Comparison of ENCODE assay signal across 9 mouse cellular contexts in the genomic region with DNA sequence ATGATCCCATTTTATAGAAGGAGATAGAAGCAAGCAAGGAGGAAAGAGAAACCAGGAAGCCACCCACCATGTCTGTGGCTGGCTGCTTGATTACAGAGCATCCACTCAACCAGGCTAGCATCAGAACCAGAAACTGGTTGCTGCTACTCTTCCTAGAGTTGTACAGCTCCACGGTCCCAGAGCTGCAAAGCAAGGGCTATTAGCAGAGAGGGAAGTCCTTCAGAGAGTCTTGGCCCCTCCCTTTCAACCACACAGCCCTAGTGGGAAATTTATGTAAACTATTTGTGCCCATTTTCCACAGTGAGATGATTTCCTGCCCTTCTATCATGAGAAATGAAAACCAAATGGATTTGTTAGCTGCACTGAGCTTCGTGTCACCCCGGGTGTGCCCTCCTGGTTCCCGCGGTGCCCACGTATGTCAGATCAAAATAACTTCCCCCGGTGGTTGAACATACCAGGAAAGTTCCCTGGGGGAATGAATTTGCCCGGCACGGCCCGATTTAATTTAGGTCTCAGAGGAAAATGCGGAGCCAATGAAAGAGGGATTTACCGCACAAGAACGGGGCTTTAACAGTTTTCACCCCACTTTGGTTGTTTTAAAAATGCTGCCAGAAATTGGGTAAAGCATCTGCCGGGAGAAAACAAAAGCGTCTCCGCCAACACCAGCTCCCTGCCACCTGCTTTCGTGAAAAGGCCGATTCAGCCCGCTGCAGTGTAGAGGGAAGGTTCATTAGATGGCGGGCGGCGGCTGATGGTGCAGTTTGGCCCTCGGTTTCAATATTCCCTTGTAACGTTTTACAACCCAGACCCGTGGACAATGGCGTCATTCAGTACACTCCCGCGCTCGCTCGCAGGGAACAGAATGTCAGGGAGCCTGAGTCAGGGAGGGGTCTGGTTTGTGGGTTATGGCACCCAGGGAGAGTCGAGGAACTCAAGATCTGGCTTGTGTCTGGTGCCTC. TPM values are rescaled to one million over a fixed set of nuclear protein-coding genes. Genes with fewer than 3 reads are reported as not detected.
DNase-seq lines count a peak whose midpoint lies in the region; ATAC-seq and TF ChIP-seq lines count a peak whose summit lies in the region.
"Had no signal": no experiment of that assay in that cellular context is flagged by ENCODE, and none has a peak within 500 bp of the region (broad histone marks: within the 10 kb centered on the region; RNA-seq: fewer than 3 reads in every experiment).

No protein-coding gene starts in this region.

- no peaks in the 10 kb centered on the region for H3K4me1 ChIP-seq in cerebellum, adult 2 months (ENCODE audit: control insufficient read depth, insufficient read depth, low read length)
- H3K4me1 ChIP-seq in E14TG2a.4 (replicated peaks; ENCODE audit: low read depth, low read length), result peaks cover 14% of the 10 kb centered on the region; the same call in 1 of the 2 replicates
- H3K4me1 ChIP-seq in forebrain, embryonic 14.5 days (ENCODE audit: control insufficient read depth, insufficient read depth, low read length), result peaks cover 9% of the 10 kb centered on the region

- ATAC-seq in forebrain, embryonic 14.5 days, result peak; percentile 82

- peak overlapping the region; percentile 44 for H3K4me3 ChIP-seq in cerebellum, adult 2 months (replicated peaks; ENCODE audit: insufficient read depth, low read depth, low read length)
- H3K4me3 ChIP-seq in E14TG2a.4 (replicated peaks; ENCODE audit: low read length), result peak overlapping the region; percentile 62
- H3K4me3 ChIP-seq in forebrain, embryonic 14.5 days (ENCODE audit: low read depth, low read length), result peak overlapping the region; percentile 21; the same call in 1 of the 2 replicates

- H3K9me3 ChIP-seq in E14TG2a.4 (ENCODE audit: low read length), result no peaks in the 10 kb centered on the region
- H3K9me3 ChIP-seq in forebrain, embryonic 14.5 days (replicated peaks; ENCODE audit: control insufficient read depth, low read length), result no peaks in the 10 kb centered on the region

- no peaks in the 10 kb centered on the region for H3K36me3 ChIP-seq in E14TG2a.4 (ENCODE audit: insufficient read depth, low read length)
- H3K36me3 ChIP-seq in forebrain, embryonic 14.5 days (ENCODE audit: control insufficient read depth, insufficient read depth, low read length), result no peaks in the 10 kb centered on the region

- H3K27ac ChIP-seq in cerebellum, adult 2 months (ENCODE audit: insufficient read depth, low read length), result no peak overlapping the region
- H3K27ac ChIP-seq in forebrain, embryonic 14.5 days (ENCODE audit: low read depth, low read length), result peak overlapping the region; percentile 15; the same call in 1 of the 2 replicates

- H3K27me3 ChIP-seq in cerebellum, adult 2 months (ENCODE audit: control insufficient read depth, insufficient read depth, low read length), result no peaks in the 10 kb centered on the region
- H3K27me3 ChIP-seq in E14TG2a.4 (ENCODE audit: insufficient read depth, low read length), result peaks cover 48% of the 10 kb centered on the region
- no peaks in the 10 kb centered on the region for H3K27me3 ChIP-seq in forebrain, embryonic 14.5 days (replicated peaks; ENCODE audit: control insufficient read depth, insufficient read depth, low read length)

- peak; percentile 15 to 23 for DNase-seq in cerebellum, adult 2 months
- DNase-seq in cerebellum, adult 11 months, result no peak
- DNase-seq in forebrain, embryonic 14.5 days (ENCODE audit: low spot score), result peak; percentile 84
- peak; percentile 24 to 32 for DNase-seq in left cerebral cortex, postnatal 25 days (ENCODE audit: low spot score in 2 of 2)
- peak; percentile 26 to 31 for DNase-seq in right cerebral cortex, adult 2 months (ENCODE audit: low spot score in 2 of 2)
- no peak for DNase-seq in adrenal gland, postnatal 4 days (ENCODE audit: low spot score in 2 of 2)
- DNase-seq in c-Kit-positive CD71-positive TER-119-positive erythroid progenitor cells, embryonic 14.5 days (ENCODE audit: low spot score), result no peak

- intact Hi-C loops in left cerebral cortex, postnatal 25 days (cut with DNase I), result loop anchor here (5.0 kb wide), 1 partner anchor 221 kb away; no protein-coding TSS in a partner anchor

- TF ChIP-seq CTCF in cerebellum, adult 2 months (IDR thresholded peaks at IDR 0.05; ENCODE audit: borderline replicate concordance, insufficient read depth, low read depth, low read length), result no peak
- TF ChIP-seq CTCF in E14TG2a.4 (conservative IDR thresholded peaks at IDR 0.05; ENCODE audit: low read length), result no peak

- TF ChIP-seq POLR2A in cerebellum, adult 2 months (IDR thresholded peaks at IDR 0.05; ENCODE audit: borderline replicate concordance, insufficient read depth, low read length), result no peak

- peak overlapping the region; percentile 54 for H3K4me2 ChIP-seq in forebrain, embryonic 14.5 days (ENCODE audit: low read length)

- WGBS in cerebellum, adult 2 months, result 5% methylated on average over 31 of the region's 31 CpGs
- 3% methylated on average over 31 of the region's 31 CpGs for WGBS in forebrain, embryonic 14.5 days

- peak overlapping the region; percentile 53 for H3K9ac ChIP-seq in forebrain, embryonic 14.5 days (ENCODE audit: low read length)

RNA-seq across cellular contexts. Expression of a gene that starts 34.1 kb away (rescaled TPM):
- not detected in 2 replicates for polyA plus RNA-seq in cerebellum, adult 2 months (2012; rRNA removed)
- 0.04 TPM in 1 of 2 replicates, not detected in the other for polyA plus RNA-seq in forebrain, embryonic 14.5 days (2014; fragmentation: Nextera tagmentation; extraction: Ambion mirVana)
- not detected for total RNA-seq in left cerebral cortex, postnatal 25 days (2021)
- total RNA-seq in adrenal gland, postnatal 4 days (2021), result under 1 TPM; 0.28 to 0.59 TPM
- total RNA-seq: neutrophil, adult 5-6 weeks had no signal

Comparison
In these comparisons a context has a peak if more than half of its experiments do, and no peak if none do; other contexts are left out.
1. DNase-seq: peak in cerebellum, adult 2 months (2 of 2), forebrain, embryonic 14.5 days (single experiment), left cerebral cortex, postnatal 25 days (2 of 2) and right cerebral cortex, adult 2 months (2 of 2); none in cerebellum, adult 11 months (single experiment), adrenal gland, postnatal 4 days (0 of 2) and c-Kit-positive CD71-positive TER-119-positive erythroid progenitor cells, embryonic 14.5 days (single experiment).
2. Peak in every context shown above with its lines, with median percentiles within 50 percentile points of each other: H3K4me3 ChIP-seq.